Mouse (Mus musculus): ENCODE measurements around the gene Acsl1. TPM values are rescaled to one million over a fixed set of nuclear protein-coding genes. Genes with fewer than 3 reads are reported as not detected.

Acsl1 gene
- polyA plus RNA-seq, 1 experiment from 2014 or later, result 9.8 TPM

- DNase-seq (ENCODE audit: low spot score) (no peak), ATAC-seq (ENCODE audit: low FRiP score) (no peak)
- Histone ChIP-seq H3K4me3 (ENCODE audit: low read depth, low read length) (no peak overlapping the region), H3K9me3 (ENCODE audit: control insufficient read depth, low read length) (no peaks in the 10 kb centered on the region), H3K27ac (ENCODE audit: low read depth, low read length) (no peak overlapping the region), H3K36me3 (ENCODE audit: control insufficient read depth, insufficient read depth, low read length) (no peaks in the 10 kb centered on the region), H3K4me1 (replicated peaks; ENCODE audit: control insufficient read depth, insufficient read depth, low read length) (no peaks in the 10 kb centered on the region), H3K9ac (ENCODE audit: low read depth, low read length) (no peak overlapping the region), H3K4me2 (replicated peaks; ENCODE audit: low read depth, low read length) (no peak overlapping the region), H3K27me3 (ENCODE audit: control insufficient read depth, insufficient read depth, low read length) (no peaks in the 10 kb centered on the region)
- WGBS, result 83% methylated on average over 6 of the region's 6 CpGs
Measured at GRCm38 (mm10) chr8:46490821-46491220, 20.0 kb downstream of the Acsl1 start.

- no peak for ATAC-seq (ENCODE audit: low FRiP score)
- H3K9me3 ChIP-seq (ENCODE audit: control insufficient read depth, low read length), result no peaks in the 10 kb centered on the region
- DNase-seq (ENCODE audit: low spot score), result no peak
- H3K27me3 ChIP-seq (ENCODE audit: control insufficient read depth, insufficient read depth, low read length), result no peaks in the 10 kb centered on the region
- no peak overlapping the region for H3K4me2 ChIP-seq (replicated peaks; ENCODE audit: low read depth, low read length)
- no peak overlapping the region for H3K4me3 ChIP-seq (ENCODE audit: low read depth, low read length)
- no peaks in the 10 kb centered on the region for H3K36me3 ChIP-seq (ENCODE audit: control insufficient read depth, insufficient read depth, low read length)
- H3K9ac ChIP-seq (ENCODE audit: low read depth, low read length), result no peak overlapping the region
- no peak overlapping the region for H3K27ac ChIP-seq (ENCODE audit: low read depth, low read length)
- no peaks in the 10 kb centered on the region for H3K4me1 ChIP-seq (replicated peaks; ENCODE audit: control insufficient read depth, insufficient read depth, low read length)
- WGBS, result 86% methylated on average over 11 of the region's 11 CpGs
Measured at GRCm38 (mm10) chr8:46493495-46494170, 22.8 kb downstream of the Acsl1 start.

- DNase-seq (ENCODE audit: low spot score), result no peak
- H3K4me3 ChIP-seq (ENCODE audit: low read depth, low read length), result no peak overlapping the region
- no peaks in the 10 kb centered on the region for H3K4me1 ChIP-seq (replicated peaks; ENCODE audit: control insufficient read depth, insufficient read depth, low read length)
- H3K9ac ChIP-seq (ENCODE audit: low read depth, low read length), result no peak overlapping the region
- H3K9me3 ChIP-seq (ENCODE audit: control insufficient read depth, low read length), result no peaks in the 10 kb centered on the region
- no peak overlapping the region for H3K4me2 ChIP-seq (replicated peaks; ENCODE audit: low read depth, low read length)
- H3K36me3 ChIP-seq (ENCODE audit: control insufficient read depth, insufficient read depth, low read length), result no peaks in the 10 kb centered on the region
- H3K27ac ChIP-seq (ENCODE audit: low read depth, low read length), result no peak overlapping the region
- H3K27me3 ChIP-seq (ENCODE audit: control insufficient read depth, insufficient read depth, low read length), result no peaks in the 10 kb centered on the region
- WGBS, result 89% methylated on average over 6 of the region's 6 CpGs
- no peak for ATAC-seq (ENCODE audit: low FRiP score)
Measured at GRCm38 (mm10) chr8:46496852-46497251, 26.0 kb downstream of the Acsl1 start.

GRCm38 (mm10) chr8:46497314-46498011 lies 26.6 kb downstream of the Acsl1 start:
- H3K27me3 ChIP-seq (ENCODE audit: control insufficient read depth, insufficient read depth, low read length), result no peaks in the 10 kb centered on the region
- WGBS, result 86% methylated on average over 15 of the region's 15 CpGs

GRCm38 (mm10) chr8:46499376-46500061 lies 28.7 kb downstream of the Acsl1 start:
- Histone ChIP-seq H3K4me1 (replicated peaks; ENCODE audit: control insufficient read depth, insufficient read depth, low read length) (no peaks in the 10 kb centered on the region), H3K27me3 (ENCODE audit: control insufficient read depth, insufficient read depth, low read length) (no peaks in the 10 kb centered on the region), H3K36me3 (ENCODE audit: control insufficient read depth, insufficient read depth, low read length) (no peaks in the 10 kb centered on the region), H3K4me3 (ENCODE audit: low read depth, low read length) (no peak overlapping the region), H3K9me3 (ENCODE audit: control insufficient read depth, low read length) (no peaks in the 10 kb centered on the region), H3K4me2 (replicated peaks; ENCODE audit: low read depth, low read length) (no peak overlapping the region), H3K9ac (ENCODE audit: low read depth, low read length) (no peak overlapping the region), H3K27ac (ENCODE audit: low read depth, low read length) (no peak overlapping the region)
- 52% methylated on average over 19 of the region's 19 CpGs for WGBS
- no peak for ATAC-seq (ENCODE audit: low FRiP score)
- no peak for DNase-seq (ENCODE audit: low spot score)

More at GRCm38 (mm10) chr8:46497314-46498011, 26.6 kb downstream of the Acsl1 start:
- H3K4me1 ChIP-seq (replicated peaks; ENCODE audit: control insufficient read depth, insufficient read depth, low read length), result no peaks in the 10 kb centered on the region
- H3K36me3 ChIP-seq (ENCODE audit: control insufficient read depth, insufficient read depth, low read length), result no peaks in the 10 kb centered on the region
- no peak for DNase-seq (ENCODE audit: low spot score)
- no peak for ATAC-seq (ENCODE audit: low FRiP score)
- no peak overlapping the region for H3K9ac ChIP-seq (ENCODE audit: low read depth, low read length)
- H3K9me3 ChIP-seq (ENCODE audit: control insufficient read depth, low read length), result no peaks in the 10 kb centered on the region
- H3K27ac ChIP-seq (ENCODE audit: low read depth, low read length), result no peak overlapping the region
- H3K4me3 ChIP-seq (ENCODE audit: low read depth, low read length), result no peak overlapping the region
- H3K4me2 ChIP-seq (replicated peaks; ENCODE audit: low read depth, low read length), result no peak overlapping the region

- H3K9ac ChIP-seq (ENCODE audit: low read depth, low read length), result no peak overlapping the region
- no peaks in the 10 kb centered on the region for H3K4me1 ChIP-seq (replicated peaks; ENCODE audit: control insufficient read depth, insufficient read depth, low read length)
- DNase-seq (ENCODE audit: low spot score), result peak; percentile 18
- no peak overlapping the region for H3K4me3 ChIP-seq (ENCODE audit: low read depth, low read length)
- 23% methylated on average over 19 of the region's 19 CpGs for WGBS
- no peaks in the 10 kb centered on the region for H3K27me3 ChIP-seq (ENCODE audit: control insufficient read depth, insufficient read depth, low read length)
- H3K36me3 ChIP-seq (ENCODE audit: control insufficient read depth, insufficient read depth, low read length), result no peaks in the 10 kb centered on the region
- ATAC-seq (ENCODE audit: low FRiP score), result no peak
- no peak overlapping the region for H3K27ac ChIP-seq (ENCODE audit: low read depth, low read length)
- H3K9me3 ChIP-seq (ENCODE audit: control insufficient read depth, low read length), result no peaks in the 10 kb centered on the region
- peak overlapping the region; percentile 26 for H3K4me2 ChIP-seq (replicated peaks; ENCODE audit: low read depth, low read length)
Measured at GRCm38 (mm10) chr8:46502333-46503071, 31.7 kb downstream of the Acsl1 start.

GRCm38 (mm10) chr8:46503072-46503695 lies 32.3 kb downstream of the Acsl1 start:
- Histone ChIP-seq H3K4me2 (replicated peaks; ENCODE audit: low read depth, low read length) (no peak overlapping the region), H3K4me3 (ENCODE audit: low read depth, low read length) (no peak overlapping the region), H3K27ac (ENCODE audit: low read depth, low read length) (no peak overlapping the region), H3K27me3 (ENCODE audit: control insufficient read depth, insufficient read depth, low read length) (no peaks in the 10 kb centered on the region), H3K9me3 (ENCODE audit: control insufficient read depth, low read length) (no peaks in the 10 kb centered on the region), H3K4me1 (replicated peaks; ENCODE audit: control insufficient read depth, insufficient read depth, low read length) (no peaks in the 10 kb centered on the region), H3K9ac (ENCODE audit: low read depth, low read length) (no peak overlapping the region), H3K36me3 (ENCODE audit: control insufficient read depth, insufficient read depth, low read length) (no peaks in the 10 kb centered on the region)
- 83% methylated on average over 12 of the region's 12 CpGs for WGBS
- ATAC-seq (ENCODE audit: low FRiP score) (no peak), DNase-seq (ENCODE audit: low spot score) (no peak)

- no peak for DNase-seq (ENCODE audit: low spot score)
- H3K4me3 ChIP-seq (ENCODE audit: low read depth, low read length), result no peak overlapping the region
- no peak overlapping the region for H3K27ac ChIP-seq (ENCODE audit: low read depth, low read length)
- H3K4me2 ChIP-seq (replicated peaks; ENCODE audit: low read depth, low read length), result no peak overlapping the region
- no peak overlapping the region for H3K9ac ChIP-seq (ENCODE audit: low read depth, low read length)
- WGBS, result 50% methylated on average over 3 of the region's 3 CpGs
- no peaks in the 10 kb centered on the region for H3K4me1 ChIP-seq (replicated peaks; ENCODE audit: control insufficient read depth, insufficient read depth, low read length)
- no peak for ATAC-seq (ENCODE audit: low FRiP score)
- H3K27me3 ChIP-seq (ENCODE audit: control insufficient read depth, insufficient read depth, low read length), result no peaks in the 10 kb centered on the region
- H3K9me3 ChIP-seq (ENCODE audit: control insufficient read depth, low read length), result no peaks in the 10 kb centered on the region
- no peaks in the 10 kb centered on the region for H3K36me3 ChIP-seq (ENCODE audit: control insufficient read depth, insufficient read depth, low read length)
Measured at GRCm38 (mm10) chr8:46504196-46504595, 33.4 kb downstream of the Acsl1 start.
